Mouse (Mus musculus): Measurements from ENCODE around the gene Gm11168. TPM values are rescaled to one million over a fixed set of nuclear protein-coding genes. Genes with fewer than 3 reads are reported as not detected.

Gene Gm11168
- 9.9 TPM for polyA plus RNA-seq (2017; shearing (Covaris generic))

DNA sequence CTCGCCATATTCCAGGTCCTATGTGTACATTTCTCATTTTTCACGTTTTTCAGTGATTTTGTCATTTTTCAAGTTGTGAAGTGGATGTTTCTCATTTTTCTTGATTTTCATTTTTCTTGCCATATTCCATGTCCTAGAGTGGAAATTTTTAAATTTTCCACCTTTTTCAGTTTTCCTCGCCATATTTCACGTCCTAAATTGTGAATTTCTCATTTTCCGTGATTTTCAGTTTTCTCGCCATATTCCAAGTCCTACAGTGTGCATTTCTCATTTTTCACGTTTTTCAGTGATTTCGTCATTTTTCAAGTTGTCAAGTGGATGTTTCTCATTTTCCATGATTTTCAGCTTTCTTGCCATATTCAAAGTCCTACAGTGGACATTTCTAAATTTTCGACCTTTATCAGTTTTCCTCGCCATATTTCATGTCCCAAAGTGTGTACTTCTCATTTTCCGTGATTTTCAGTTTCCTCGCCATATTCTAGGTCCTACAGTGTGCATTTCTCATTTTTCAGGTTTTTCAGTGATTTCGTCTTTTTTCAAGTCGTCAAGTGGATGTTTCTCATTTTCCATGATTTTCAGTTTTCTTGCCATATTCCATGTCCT is at the start of gene Gm11168:
Gene Gm11168, plus strand, starts transcription at position 553 of the 603 bp plus-strand sequence.

DNA sequence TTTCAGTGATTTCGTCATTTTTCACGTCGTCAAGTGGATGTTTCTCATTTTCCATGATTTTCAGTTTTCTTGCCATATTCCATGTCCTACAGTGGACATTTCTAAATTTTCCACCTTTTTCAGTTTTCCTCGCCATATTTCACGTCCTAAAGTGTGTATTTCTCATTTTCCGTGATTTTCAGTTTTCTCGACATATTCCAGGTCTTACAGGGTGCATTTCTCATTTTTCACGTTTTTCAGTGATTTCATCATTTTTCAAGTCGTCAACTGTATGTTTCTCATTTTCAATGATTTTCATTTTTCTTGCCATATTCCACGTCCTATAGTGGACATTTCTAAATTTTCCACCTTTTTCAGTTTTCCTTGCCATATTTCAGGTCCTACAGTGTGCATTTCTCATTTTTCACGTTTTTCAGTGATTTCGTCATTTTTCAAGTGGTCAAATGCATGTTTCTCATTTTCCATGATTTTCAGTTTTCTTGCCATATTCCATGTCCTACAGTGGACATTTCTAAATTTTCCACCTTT is 2.6 kb upstream of the Gm11168 start, which contains the start of gene Gm10722:
Gene Gm10722, plus strand, starts transcription at position 478 of the 528 bp plus-strand sequence.

DNA sequence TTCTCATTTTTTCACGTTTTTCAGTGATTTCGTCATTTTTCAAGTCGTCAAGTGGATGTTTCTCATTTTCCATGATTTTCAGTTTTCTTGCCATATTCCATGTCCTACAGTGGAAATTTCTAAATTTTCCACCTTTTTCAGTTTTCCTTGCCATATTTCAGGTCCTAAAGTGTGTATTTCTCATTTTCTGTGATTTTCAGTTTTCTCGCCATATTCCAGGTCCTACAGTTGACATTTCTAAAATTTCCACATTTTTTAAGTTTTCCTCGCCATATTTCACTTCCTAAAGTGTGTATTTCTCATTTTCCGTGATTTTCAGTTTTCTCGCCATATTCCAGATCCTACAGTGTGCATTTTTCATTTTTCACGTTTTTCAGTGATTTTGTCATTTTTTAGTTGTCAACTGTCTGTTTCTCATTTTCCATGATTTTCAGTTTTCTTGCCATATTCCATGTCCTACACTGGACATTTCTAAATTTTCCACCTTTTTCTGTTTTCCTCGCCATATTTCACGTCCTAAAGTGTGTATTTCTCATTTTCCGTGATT is 9.7 kb downstream of the Gm11168 start, which contains the start of gene Gm10721:
Gene Gm10721, plus strand, starts transcription at position 408 of the 547 bp plus-strand sequence.

DNA sequence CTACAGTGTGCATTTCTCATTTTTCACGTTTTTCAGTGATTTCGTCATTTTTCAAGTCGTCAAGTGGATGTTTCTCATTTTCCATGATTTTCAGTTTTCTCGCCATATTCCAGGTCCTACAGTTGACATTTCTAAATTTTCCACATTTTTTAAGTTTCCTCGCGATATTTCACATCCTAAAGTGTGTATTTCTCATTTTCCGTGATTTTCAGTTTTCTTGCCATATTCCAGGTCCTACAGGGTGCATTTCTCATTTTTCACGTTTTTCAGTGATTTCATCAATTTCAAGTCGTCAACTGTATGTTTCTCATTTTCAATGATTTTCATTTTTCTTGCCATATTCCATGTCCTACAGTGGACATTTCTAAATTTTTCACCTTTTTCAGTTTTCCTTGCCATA is 12.2 kb downstream of the Gm11168 start, which contains the start of gene Gm10720:
Gene Gm10720, plus strand, starts transcription at position 301 of the 400 bp plus-strand sequence.

DNA sequence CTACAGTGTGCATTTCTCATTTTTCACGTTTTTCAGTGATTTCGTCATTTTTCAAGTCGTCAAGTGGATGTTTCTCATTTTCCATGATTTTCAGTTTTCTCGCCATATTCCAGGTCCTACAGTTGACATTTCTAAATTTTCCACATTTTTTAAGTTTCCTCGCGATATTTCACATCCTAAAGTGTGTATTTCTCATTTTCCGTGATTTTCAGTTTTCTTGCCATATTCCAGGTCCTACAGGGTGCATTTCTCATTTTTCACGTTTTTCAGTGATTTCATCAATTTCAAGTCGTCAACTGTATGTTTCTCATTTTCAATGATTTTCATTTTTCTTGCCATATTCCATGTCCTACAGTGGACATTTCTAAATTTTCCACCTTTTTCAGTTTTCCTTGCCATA is 14.0 kb downstream of the Gm11168 start, which contains the start of gene Gm10719:
Gene Gm10719, plus strand, starts transcription at position 301 of the 400 bp plus-strand sequence.

DNA sequence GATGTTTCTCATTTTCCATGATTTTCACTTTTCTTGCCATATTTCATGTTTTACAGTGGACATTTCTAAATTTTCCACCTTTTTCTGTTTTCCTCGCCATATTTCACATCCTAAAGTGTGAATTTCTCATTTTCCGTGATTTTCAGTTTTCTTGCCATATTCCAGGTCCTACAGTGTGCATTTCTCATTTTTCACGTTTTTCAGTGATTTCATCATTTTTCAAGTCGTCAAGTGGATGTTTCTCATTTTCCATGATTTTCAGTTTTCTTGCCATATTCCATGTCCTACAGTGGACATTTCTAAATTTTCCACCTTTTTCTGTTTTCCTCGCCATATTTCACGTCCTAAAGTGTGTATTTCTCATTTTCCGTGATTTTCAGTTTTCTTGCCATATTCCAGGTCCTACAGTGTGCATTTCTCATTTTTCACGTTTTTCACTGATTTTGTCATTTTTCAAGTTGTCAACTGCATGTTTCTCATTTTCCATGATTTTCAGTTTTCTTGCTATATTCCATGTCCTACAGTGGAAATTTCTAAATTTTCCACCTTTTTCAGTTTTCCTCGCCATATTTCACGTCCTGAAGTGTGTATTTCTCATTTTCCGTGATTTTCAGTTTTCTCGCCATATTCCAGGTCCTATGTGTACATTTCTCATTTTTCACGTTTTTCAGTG is 20.3 kb downstream of the Gm11168 start, which contains the start of gene Gm10718:
Gene Gm10718, plus strand, starts transcription at position 236 of the 673 bp plus-strand sequence.

DNA sequence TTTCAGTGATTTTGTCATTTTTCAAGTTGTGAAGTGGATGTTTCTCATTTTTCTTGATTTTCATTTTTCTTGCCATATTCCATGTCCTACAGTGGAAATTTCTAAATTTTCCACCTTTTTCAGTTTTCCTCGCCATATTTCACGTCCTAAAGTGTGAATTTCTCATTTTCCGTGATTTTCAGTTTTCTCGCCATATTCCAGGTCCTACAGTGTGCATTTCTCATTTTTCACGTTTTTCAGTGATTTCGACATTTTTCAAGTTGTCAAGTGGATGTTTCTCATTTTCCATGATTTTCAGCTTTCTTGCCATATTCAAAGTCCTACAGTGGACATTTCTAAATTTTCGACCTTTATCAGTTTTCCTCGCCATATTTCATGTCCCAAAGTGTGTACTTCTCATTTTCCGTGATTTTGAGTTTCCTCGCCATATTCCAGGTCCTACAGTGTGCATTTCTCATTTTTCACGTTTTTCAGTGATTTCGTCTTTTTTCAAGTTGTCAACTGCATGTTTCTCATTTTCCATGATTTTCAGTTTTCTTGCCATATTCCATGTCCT is 21.8 kb downstream of the Gm11168 start, which contains the start of gene Gm10717:
Gene Gm10717, plus strand, starts transcription at position 506 of the 556 bp plus-strand sequence.

DNA sequence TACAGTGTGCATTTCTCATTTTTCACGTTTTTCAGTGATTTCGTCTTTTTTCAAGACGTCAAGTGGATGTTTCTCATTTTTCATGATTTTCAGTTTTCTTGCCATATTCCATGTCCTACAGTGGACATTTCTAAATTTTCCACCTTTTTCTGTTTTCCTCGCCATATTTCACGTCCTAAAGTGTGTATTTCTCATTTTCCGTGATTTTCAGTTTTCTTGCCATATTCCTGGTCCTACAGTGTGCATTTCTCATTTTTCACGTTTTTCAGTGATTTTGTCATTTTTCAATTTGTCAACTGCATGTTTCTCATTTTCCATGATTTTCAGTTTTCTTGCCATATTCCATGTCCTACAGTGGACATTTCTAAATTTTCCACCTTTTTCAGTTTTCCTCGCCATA is 31.2 kb downstream of the Gm11168 start, which contains the start of gene Gm17535:
Gene Gm17535, plus strand, starts transcription at position 301 of the 400 bp plus-strand sequence.

DNA sequence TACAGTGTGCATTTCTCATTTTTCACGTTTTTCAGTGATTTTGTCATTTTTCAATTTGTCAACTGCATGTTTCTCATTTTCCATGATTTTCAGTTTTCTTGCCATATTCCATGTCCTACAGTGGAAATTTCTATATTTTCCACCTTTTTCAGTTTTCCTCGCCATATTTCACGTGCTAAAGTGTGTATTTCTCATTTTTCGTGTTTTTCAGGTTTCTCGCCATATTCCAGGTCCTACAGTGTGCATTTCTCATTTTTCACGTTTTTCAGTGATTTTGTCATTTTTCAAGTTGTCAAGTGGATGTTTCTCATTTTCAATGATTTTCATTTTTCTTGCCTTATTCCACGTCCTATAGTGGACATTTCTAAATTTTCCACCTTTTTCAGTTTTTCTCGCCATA is 33.4 kb downstream of the Gm11168 start, which contains the start of gene Gm10715:
Gene Gm10715, plus strand, starts transcription at position 301 of the 400 bp plus-strand sequence.

Other genes with a start within 250 kb of the Gm11168 start
- 2.8 TPM for gene Gm10722, start 2.4 kb upstream of the Gm11168 start, polyA plus RNA-seq (2017; shearing (Covaris generic))
- not detected for gene Gm10721, start 9.8 kb downstream of the Gm11168 start, polyA plus RNA-seq (2017; shearing (Covaris generic))
- 1.8 TPM for gene Gm10720, start 12.3 kb downstream of the Gm11168 start, polyA plus RNA-seq (2017; shearing (Covaris generic))
- gene Gm10719, start 14.1 kb downstream of the Gm11168 start, polyA plus RNA-seq (2017; shearing (Covaris generic)), result 8.2 TPM
- 11.5 TPM for gene Gm10718, start 20.2 kb downstream of the Gm11168 start, polyA plus RNA-seq (2017; shearing (Covaris generic))
- 30.1 TPM for gene Gm10717, start 22.1 kb downstream of the Gm11168 start, polyA plus RNA-seq (2017; shearing (Covaris generic))
- 1.6 TPM for gene Gm17535, start 31.3 kb downstream of the Gm11168 start, polyA plus RNA-seq (2017; shearing (Covaris generic))
- gene Gm10715, start 33.5 kb downstream of the Gm11168 start, polyA plus RNA-seq (2017; shearing (Covaris generic)), result not detected